Mouse (Mus musculus) stomach, embryonic 14.5 days (tissue): ENCODE measurements at regions not wholly inside any gene's neighbourhood (a gene's known extent, or its start where the extent isn't known, plus 50 kb on each side); places are given as distances from the start of the nearest gene placed in this dataset.

Experiments
- ATAC-seq: fragments of 200-750 bp; cut with Nextera tagmentation; 2 replicates; pipeline ENCODE4 v1.8.0; 2017; ENCODE audit warnings: low read depth, moderate TSS enrichment; ENCODE audit not compliant: insufficient number of reproducible peaks, insufficient read depth, low FRiP score
- H3K27ac ChIP-seq: fragments of 300-500 bp; sonication (generic); 2 replicates; pipeline ENCODE4 v1.5.1; 2014; ENCODE audit warnings: mild to moderate bottlenecking, low read length, moderate library complexity, mixed read lengths
- H3K27me3 ChIP-seq: fragments of 300-500 bp; sonication (generic); 2 replicates; pipeline ENCODE4 v1.6.1; 2014; ENCODE audit warnings: low read length, control low read depth, mixed read lengths; ENCODE audit not compliant: control insufficient read depth, insufficient read depth
- H3K36me3 ChIP-seq: fragments of 300-500 bp; sonication (generic); 2 replicates; pipeline ENCODE4 v1.6.1; 2014; ENCODE audit warnings: mild to moderate bottlenecking, control low read depth, low read length, moderate library complexity, mixed read lengths; ENCODE audit not compliant: control insufficient read depth, insufficient read depth
- H3K4me1 ChIP-seq: fragments of 300-500 bp; sonication (generic); 2 replicates; pipeline ENCODE4 v1.6.1; 2014; ENCODE audit warnings: low read length, control low read depth, mixed read lengths; ENCODE audit not compliant: control insufficient read depth, insufficient read depth
- H3K4me2 ChIP-seq: fragments of 300-500 bp; sonication (generic); replicated peaks from 2 replicates; pipeline ENCODE4 v1.6.1; 2014; ENCODE audit warnings: low read depth, low read length, control low read depth
- H3K4me3 ChIP-seq: fragments of 300-500 bp; sonication (generic); 2 replicates; pipeline ENCODE4 v1.5.1; 2014; ENCODE audit warnings: low read depth, low read length, control low read depth
- H3K9ac ChIP-seq: fragments of 300-500 bp; sonication (generic); replicated peaks from 2 replicates; pipeline ENCODE4 v1.6.1; 2014; ENCODE audit warnings: low read depth, mild to moderate bottlenecking, control low read depth, low read length, moderate library complexity, mixed read lengths
- H3K9me3 ChIP-seq: fragments of 300-500 bp; sonication (generic); 2 replicates; pipeline ENCODE4 v1.6.1; 2016; ENCODE audit warnings: low read depth, low read length, control low read depth; ENCODE audit not compliant: control insufficient read depth
- WGBS: fragments of 180-500 bp; shearing (Covaris S2); extraction: QIAGEN DNeasy Blood & Tissue Kit; methylation state at CpG from one replicate; pipeline ENCODE4 v1.1.7; 2014; 5-methylcytosine and 5-hydroxymethylcytosine counted together

GRCm38 (mm10) chr13:59393231-59393938, 191.6 kb downstream of the Agtpbp1 start:
- ATAC-seq = no peak
- H3K27ac ChIP-seq = no peak overlapping the region
- no peak overlapping the region for H3K4me3 ChIP-seq
- H3K4me2 ChIP-seq = no peak overlapping the region
- WGBS = 70% methylated on average over 12 of the region's 12 CpGs
- no peak overlapping the region for H3K9ac ChIP-seq
- H3K36me3 ChIP-seq = no peaks in the 10 kb centered on the region
- no peaks in the 10 kb centered on the region for H3K27me3 ChIP-seq
- H3K9me3 ChIP-seq = no peaks in the 10 kb centered on the region
- no peaks in the 10 kb centered on the region for H3K4me1 ChIP-seq

GRCm38 (mm10) chr13:59392828-59393227, 192.2 kb downstream of the Agtpbp1 start:
- Histone ChIP-seq H3K4me1 (no peaks in the 10 kb centered on the region), H3K27ac (no peak overlapping the region), H3K4me2 (no peak overlapping the region), H3K36me3 (no peaks in the 10 kb centered on the region), H3K9ac (no peak overlapping the region), H3K27me3 (no peaks in the 10 kb centered on the region), H3K9me3 (no peaks in the 10 kb centered on the region), H3K4me3 (no peak overlapping the region)
- 68% methylated on average over 4 of the region's 4 CpGs for WGBS
- ATAC-seq = no peak

- Histone ChIP-seq H3K27me3 (no peaks in the 10 kb centered on the region), H3K9ac (no peak overlapping the region), H3K4me3 (no peak overlapping the region), H3K4me2 (no peak overlapping the region), H3K4me1 (no peaks in the 10 kb centered on the region), H3K27ac (no peak overlapping the region), H3K9me3 (no peaks in the 10 kb centered on the region), H3K36me3 (no peaks in the 10 kb centered on the region)
- WGBS = 68% methylated on average over 14 of the region's 14 CpGs
- ATAC-seq = no peak
These were observed 197.3 kb downstream of the Agtpbp1 start for GRCm38 (mm10) chr13:59387627-59388325.

- WGBS = 79% methylated on average over 7 of the region's 7 CpGs
- Histone ChIP-seq H3K36me3 (no peaks in the 10 kb centered on the region), H3K4me3 (no peak overlapping the region), H3K27me3 (no peaks in the 10 kb centered on the region), H3K4me2 (no peak overlapping the region), H3K9me3 (no peaks in the 10 kb centered on the region), H3K9ac (no peak overlapping the region), H3K27ac (no peak overlapping the region), H3K4me1 (no peaks in the 10 kb centered on the region)
- no peak for ATAC-seq
These were observed 198.0 kb downstream of the Agtpbp1 start for GRCm38 (mm10) chr13:59386935-59387540.

GRCm38 (mm10) chr13:59385824-59386223, 199.2 kb downstream of the Agtpbp1 start:
- no peaks in the 10 kb centered on the region for H3K27me3 ChIP-seq

GRCm38 (mm10) chr13:59370141-59370816, 214.7 kb downstream of the Agtpbp1 start:
- H3K27ac ChIP-seq = no peak overlapping the region
- H3K9me3 ChIP-seq = no peaks in the 10 kb centered on the region
- WGBS = 86% methylated on average over 12 of the region's 12 CpGs
- H3K4me2 ChIP-seq = no peak overlapping the region
- H3K4me3 ChIP-seq = no peak overlapping the region
- no peak for ATAC-seq
- H3K4me1 ChIP-seq = no peaks in the 10 kb centered on the region
- no peaks in the 10 kb centered on the region for H3K36me3 ChIP-seq
- no peaks in the 10 kb centered on the region for H3K27me3 ChIP-seq
- H3K9ac ChIP-seq = no peak overlapping the region

More at GRCm38 (mm10) chr13:59385824-59386223, 199.2 kb downstream of the Agtpbp1 start:
- 58% methylated on average over 6 of the region's 6 CpGs for WGBS
- Histone ChIP-seq H3K9ac (no peak overlapping the region), H3K4me3 (no peak overlapping the region), H3K4me1 (no peaks in the 10 kb centered on the region), H3K4me2 (no peak overlapping the region), H3K9me3 (no peaks in the 10 kb centered on the region), H3K36me3 (no peaks in the 10 kb centered on the region), H3K27ac (no peak overlapping the region)
- no peak for ATAC-seq

GRCm38 (mm10) chr13:59368550-59369449, 216.2 kb downstream of the Agtpbp1 start:
- WGBS = 60% methylated on average over 13 of the region's 13 CpGs
- no peak for ATAC-seq
- Histone ChIP-seq H3K36me3 (no peaks in the 10 kb centered on the region), H3K9me3 (no peaks in the 10 kb centered on the region), H3K27me3 (no peaks in the 10 kb centered on the region), H3K9ac (no peak overlapping the region), H3K27ac (no peak overlapping the region), H3K4me3 (no peak overlapping the region), H3K4me1 (no peaks in the 10 kb centered on the region), H3K4me2 (no peak overlapping the region)

DNA sequence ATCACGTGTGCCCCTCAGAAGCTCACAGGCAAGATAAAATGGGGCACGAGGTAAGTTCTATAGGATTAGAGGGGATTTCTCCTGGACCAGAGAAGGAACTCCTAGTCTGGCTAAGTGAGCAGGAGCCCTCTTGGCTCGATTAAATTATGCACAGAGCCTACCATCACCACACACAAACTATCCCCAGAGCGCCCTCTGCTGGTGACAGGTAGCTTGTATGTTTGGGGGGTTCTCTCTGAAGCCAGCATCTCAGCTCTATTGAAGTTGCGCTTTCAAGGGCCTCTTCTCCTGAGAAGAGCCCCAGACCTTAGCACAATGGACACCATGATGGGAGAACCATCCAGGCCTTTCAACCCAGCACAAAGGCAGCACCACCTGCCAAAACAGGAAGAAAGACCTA, 219.6 kb downstream of the Agtpbp1 start:
- Histone ChIP-seq H3K4me2 (no peak overlapping the region), H3K27me3 (no peaks in the 10 kb centered on the region), H3K9me3 (no peaks in the 10 kb centered on the region), H3K27ac (no peak overlapping the region), H3K4me1 (no peaks in the 10 kb centered on the region), H3K36me3 (no peaks in the 10 kb centered on the region), H3K9ac (no peak overlapping the region), H3K4me3 (no peak overlapping the region)
- no peak for ATAC-seq
- WGBS = 44% methylated on average over 5 of the region's 5 CpGs
